Mouse (Mus musculus): Measurements from ENCODE around the gene Olfr1082.
"Not testable (repeated sequence)": the region's sequence is repeated elsewhere in the genome, so short reads cannot be mapped to it uniquely, and the experiment has no call there.

The Olfr1082 gene

DNA sequence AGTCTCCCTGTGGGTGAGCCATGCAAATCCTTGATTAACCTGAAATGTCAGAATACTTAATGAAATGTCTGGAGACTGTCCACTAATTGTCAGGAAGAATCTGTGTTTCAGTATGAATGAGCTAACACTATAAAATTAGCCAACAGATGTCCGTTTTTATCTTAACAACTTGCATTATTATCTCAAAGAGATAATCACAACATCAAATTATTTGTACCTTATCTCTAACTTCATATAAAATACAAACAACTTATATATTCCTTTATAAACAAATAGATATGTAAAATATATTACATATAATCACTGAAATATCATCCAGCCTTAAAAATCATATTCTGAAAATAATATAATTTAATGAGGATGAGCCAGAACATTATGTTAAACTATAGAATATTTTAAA is at the start of gene Olfr1082:
Gene Olfr1082, minus strand, starts transcription at position 101 of the 400 bp plus-strand sequence.
- DNase-seq (ENCODE audit: low spot score in 2 of 2) = not testable (repeated sequence)

DNA sequence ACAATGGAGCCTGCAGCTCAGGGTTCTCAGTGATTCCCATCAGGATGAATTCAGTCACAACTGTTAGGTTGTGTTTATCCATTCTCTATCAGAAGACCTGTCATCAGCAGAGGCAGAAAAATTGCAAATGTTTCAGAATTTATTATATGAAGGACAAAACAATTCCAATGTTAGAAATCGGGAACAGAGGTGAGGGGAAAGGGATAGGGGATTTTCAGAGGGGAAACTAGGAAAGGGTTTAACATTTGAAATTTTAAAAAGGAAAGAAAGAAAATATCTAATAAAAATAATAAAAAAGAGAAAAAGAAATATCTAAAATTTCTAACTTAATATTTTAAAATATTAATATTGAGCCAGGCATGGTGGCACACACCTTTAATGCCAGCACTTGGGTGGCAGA is 40.9 kb upstream of the Olfr1082 start, which contains the start of gene Olfr1084:
Gene Olfr1084, minus strand, starts transcription at position 101 of the 400 bp plus-strand sequence.
- DNase-seq (ENCODE audit: low spot score in 2 of 2) = not testable (repeated sequence)

DNA sequence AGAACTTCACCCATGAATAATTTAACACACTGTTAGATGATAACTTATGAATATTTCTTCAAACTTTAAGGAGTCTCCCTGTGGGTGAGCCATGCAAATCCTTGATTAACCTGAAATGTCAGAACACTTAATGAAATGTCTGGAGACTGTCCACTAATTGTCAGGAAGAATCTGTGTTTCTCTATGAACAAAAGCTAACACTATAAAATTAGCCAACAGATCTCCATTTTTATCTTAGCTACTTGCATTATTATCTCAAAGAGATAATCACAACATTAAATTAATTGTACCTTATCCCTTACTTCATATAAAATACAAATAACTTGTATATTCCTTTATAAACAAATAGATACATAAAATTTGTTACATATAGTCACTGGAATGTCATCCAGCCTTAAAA is 40.6 kb downstream of the Olfr1082 start, which contains the start of gene Olfr1080:
Gene Olfr1080, minus strand, starts transcription at position 101 of the 400 bp plus-strand sequence.
- not testable (repeated sequence) for DNase-seq (ENCODE audit: low spot score in 2 of 2)
